Comparison of ENCODE assay signal across 9 mouse cellular contexts in the genomic region with DNA sequence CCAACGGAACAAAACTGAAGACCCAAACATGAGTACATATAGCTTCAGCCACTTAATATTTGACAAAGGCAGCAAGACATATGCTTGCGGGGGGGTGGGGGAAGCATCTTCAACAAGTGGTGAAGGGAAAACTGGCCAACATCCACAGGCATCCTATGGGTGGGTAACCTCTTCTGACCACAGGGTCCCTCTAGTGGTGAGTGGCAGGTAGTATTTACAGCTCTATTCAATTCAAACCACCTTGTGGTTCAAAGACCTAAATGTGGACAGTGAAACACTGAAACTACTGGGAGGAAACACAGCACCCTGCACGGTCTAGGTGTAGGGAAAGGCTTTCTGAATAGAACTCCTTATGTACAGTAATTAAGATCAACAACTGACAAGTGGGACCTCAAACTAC. TPM values are rescaled to one million over a fixed set of nuclear protein-coding genes. Genes with fewer than 3 reads are reported as not detected.
DNase-seq lines count a peak whose midpoint lies in the region; ATAC-seq and TF ChIP-seq lines count a peak whose summit lies in the region.
"Had no signal": no experiment of that assay in that cellular context is flagged by ENCODE, and none has a peak within 500 bp of the region (broad histone marks: within the 10 kb centered on the region; RNA-seq: fewer than 3 reads in every experiment).

No protein-coding gene starts in this region.

- H3K27me3 ChIP-seq in hindbrain, embryonic 10.5 days (ENCODE audit: insufficient read depth, poor library complexity, severe bottlenecking): no peaks in the 10 kb centered on the region
- no peaks in the 10 kb centered on the region for H3K27me3 ChIP-seq in hindbrain, embryonic 12.5 days
- no peaks in the 10 kb centered on the region for H3K27me3 ChIP-seq in liver, postnatal 0 days (ENCODE audit: insufficient read depth, low read length)
- H3K27me3 ChIP-seq: midbrain, embryonic 12.5 days had no signal

- peak; percentile 29 for DNase-seq in hindbrain, embryonic 10.5 days (ENCODE audit: low spot score)
- DNase-seq in CD4-positive, CD25-positive, alpha-beta regulatory T cell, adult 2 months (ENCODE audit: low read depth, low spot score): peak; percentile 74
- peak; percentile 54 for DNase-seq in forelimb bud, embryonic 11.5 days (ENCODE audit: low read depth, low spot score)
- peak; percentile 48 for DNase-seq in liver, postnatal 0 days
- DNase-seq in spleen, postnatal 10 days (ENCODE audit: low spot score in 2 of 2): peak; percentile 23 to 57
- DNase-seq in urinary bladder, postnatal 10 days (ENCODE audit: low spot score): no peak

- H3K9me3 ChIP-seq in hindbrain, embryonic 10.5 days: no peaks in the 10 kb centered on the region
- no peaks in the 10 kb centered on the region for H3K9me3 ChIP-seq in hindbrain, embryonic 12.5 days (replicated peaks)
- no peaks in the 10 kb centered on the region for H3K9me3 ChIP-seq in liver, postnatal 0 days (ENCODE audit: low read length)
- H3K9me3 ChIP-seq: midbrain, embryonic 12.5 days had no signal

- peak; percentile 84 for TF ChIP-seq CTCF in liver, postnatal 0 days (IDR thresholded peaks at IDR 0.05; ENCODE audit: low read depth)

- H3K4me1 ChIP-seq in hindbrain, embryonic 10.5 days (replicated peaks): no peaks in the 10 kb centered on the region
- no peaks in the 10 kb centered on the region for H3K4me1 ChIP-seq in hindbrain, embryonic 12.5 days
- H3K4me1 ChIP-seq in liver, postnatal 0 days (ENCODE audit: insufficient read depth): peaks cover 8% of the 10 kb centered on the region
- H3K4me1 ChIP-seq: midbrain, embryonic 12.5 days had no signal

- peaks cover 21% of the 10 kb centered on the region for H3K36me3 ChIP-seq in hindbrain, embryonic 10.5 days
- peaks cover 16% of the 10 kb centered on the region for H3K36me3 ChIP-seq in hindbrain, embryonic 12.5 days
- peaks cover 2% of the 10 kb centered on the region for H3K36me3 ChIP-seq in liver, postnatal 0 days (replicated peaks; ENCODE audit: insufficient read depth, low read length)

- no peak overlapping the region for H3K4me2 ChIP-seq in hindbrain, embryonic 12.5 days (replicated peaks)
- no peak overlapping the region for H3K4me2 ChIP-seq in liver, postnatal 0 days (ENCODE audit: low read depth, low read length)
- H3K4me2 ChIP-seq: midbrain, embryonic 12.5 days had no signal

- no peak for TF ChIP-seq EP300 in liver, postnatal 0 days (IDR thresholded peaks at IDR 0.05; ENCODE audit: low read depth)

- 45% methylated on average over 3 of the region's 3 CpGs for whole genome bisulfite sequencing in hindbrain, embryonic 10.5 days
- WGBS in hindbrain, embryonic 12.5 days: 43% methylated on average over 3 of the region's 3 CpGs
- WGBS in liver, postnatal 0 days (ENCODE audit: insufficient replicate concordance): 38% methylated on average over 3 of the region's 3 CpGs

- no peak overlapping the region for H3K27ac ChIP-seq in hindbrain, embryonic 10.5 days
- H3K27ac ChIP-seq in hindbrain, embryonic 12.5 days: no peak overlapping the region
- no peak overlapping the region for H3K27ac ChIP-seq in liver, postnatal 0 days (ENCODE audit: low read depth)
- H3K27ac ChIP-seq: midbrain, embryonic 12.5 days had no signal

- H3K4me3 ChIP-seq in hindbrain, embryonic 10.5 days: no peak overlapping the region
- H3K4me3 ChIP-seq in hindbrain, embryonic 12.5 days: no peak overlapping the region
- H3K4me3 ChIP-seq in liver, postnatal 0 days (ENCODE audit: low read depth, low read length): no peak overlapping the region
- H3K4me3 ChIP-seq: midbrain, embryonic 12.5 days had no signal

- ATAC-seq in hindbrain, embryonic 12.5 days (ENCODE audit: low FRiP score): no peak
- peak; percentile 82 for ATAC-seq in activated CD4-positive, CD25-positive, alpha-beta regulatory T cell, adult 4 months
- peak; percentile 43 for ATAC-seq in liver, postnatal 0 days

- no peak overlapping the region for H3K9ac ChIP-seq in hindbrain, embryonic 12.5 days
- no peak overlapping the region for H3K9ac ChIP-seq in liver, postnatal 0 days (replicated peaks)
- H3K9ac ChIP-seq: midbrain, embryonic 12.5 days had no signal

RNA-seq across cellular contexts. Expression of gene Psmd4, which starts 11.3 kb away (rescaled TPM):
- polyA plus RNA-seq in hindbrain, embryonic 10.5 days (2016; fragmentation: Nextera tagmentation; extraction: Ambion mirVana): 330 and 353 TPM in 2 replicates
- 263 and 276 TPM in 2 replicates for polyA plus RNA-seq in hindbrain, embryonic 12.5 days (2016; fragmentation: Nextera tagmentation; extraction: Ambion mirVana)
- 100 to 1,000 TPM; 163 to 246 TPM for polyA plus RNA-seq in activated CD4-positive, CD25-positive, alpha-beta regulatory T cell, adult 4 months (2017; shearing (Covaris generic))
- 142 and 143 TPM in 2 replicates for polyA plus RNA-seq in liver, postnatal 0 days (2015; fragmentation: Nextera tagmentation; extraction: Ambion mirVana)

RNA-seq across cellular contexts. Expression of gene Zfp687, which starts 38.5 kb away (rescaled TPM):
- 40.0 and 46.5 TPM in 2 replicates for polyA plus RNA-seq in hindbrain, embryonic 10.5 days (2016; fragmentation: Nextera tagmentation; extraction: Ambion mirVana)
- polyA plus RNA-seq in hindbrain, embryonic 12.5 days (2016; fragmentation: Nextera tagmentation; extraction: Ambion mirVana): 31.8 and 32.8 TPM in 2 replicates
- polyA plus RNA-seq in activated CD4-positive, CD25-positive, alpha-beta regulatory T cell, adult 4 months (2017; shearing (Covaris generic)): 10 to 100 TPM; 11.7 to 14.0 TPM
- 3.7 and 5.3 TPM in 2 replicates for polyA plus RNA-seq in liver, postnatal 0 days (2015; fragmentation: Nextera tagmentation; extraction: Ambion mirVana)

RNA-seq across cellular contexts. Expression of gene Pip5k1a, which starts 53.0 kb away (rescaled TPM):
- 19.0 and 20.1 TPM in 2 replicates for polyA plus RNA-seq in hindbrain, embryonic 10.5 days (2016; fragmentation: Nextera tagmentation; extraction: Ambion mirVana)
- polyA plus RNA-seq in hindbrain, embryonic 12.5 days (2016; fragmentation: Nextera tagmentation; extraction: Ambion mirVana): 20.4 and 21.5 TPM in 2 replicates
- polyA plus RNA-seq in activated CD4-positive, CD25-positive, alpha-beta regulatory T cell, adult 4 months (2017; shearing (Covaris generic)): 10 to 100 TPM; 15.5 to 21.5 TPM
- polyA plus RNA-seq in liver, postnatal 0 days (2015; fragmentation: Nextera tagmentation; extraction: Ambion mirVana): 6.4 and 7.1 TPM in 2 replicates

RNA-seq across cellular contexts. Expression of gene Vps72, which starts 57.1 kb away (rescaled TPM):
- 274 and 303 TPM in 2 replicates for polyA plus RNA-seq in hindbrain, embryonic 10.5 days (2016; fragmentation: Nextera tagmentation; extraction: Ambion mirVana)
- polyA plus RNA-seq in hindbrain, embryonic 12.5 days (2016; fragmentation: Nextera tagmentation; extraction: Ambion mirVana): 218 and 219 TPM in 2 replicates
- polyA plus RNA-seq in activated CD4-positive, CD25-positive, alpha-beta regulatory T cell, adult 4 months (2017; shearing (Covaris generic)): 10 to 100 TPM; 64.5 to 64.8 TPM
- polyA plus RNA-seq in liver, postnatal 0 days (2015; fragmentation: Nextera tagmentation; extraction: Ambion mirVana): 27.4 and 27.9 TPM in 2 replicates
